Mouse (Mus musculus): ENCODE results near the gene Armc2. TPM values are rescaled to one million over a fixed set of nuclear protein-coding genes. Genes with fewer than 3 reads are reported as not detected.

Armc2 gene
- polyA plus RNA-seq (2016; fragmentation: Nextera tagmentation; extraction: Ambion mirVana) = 0.99 and 1.4 TPM in 2 replicates

DNA sequence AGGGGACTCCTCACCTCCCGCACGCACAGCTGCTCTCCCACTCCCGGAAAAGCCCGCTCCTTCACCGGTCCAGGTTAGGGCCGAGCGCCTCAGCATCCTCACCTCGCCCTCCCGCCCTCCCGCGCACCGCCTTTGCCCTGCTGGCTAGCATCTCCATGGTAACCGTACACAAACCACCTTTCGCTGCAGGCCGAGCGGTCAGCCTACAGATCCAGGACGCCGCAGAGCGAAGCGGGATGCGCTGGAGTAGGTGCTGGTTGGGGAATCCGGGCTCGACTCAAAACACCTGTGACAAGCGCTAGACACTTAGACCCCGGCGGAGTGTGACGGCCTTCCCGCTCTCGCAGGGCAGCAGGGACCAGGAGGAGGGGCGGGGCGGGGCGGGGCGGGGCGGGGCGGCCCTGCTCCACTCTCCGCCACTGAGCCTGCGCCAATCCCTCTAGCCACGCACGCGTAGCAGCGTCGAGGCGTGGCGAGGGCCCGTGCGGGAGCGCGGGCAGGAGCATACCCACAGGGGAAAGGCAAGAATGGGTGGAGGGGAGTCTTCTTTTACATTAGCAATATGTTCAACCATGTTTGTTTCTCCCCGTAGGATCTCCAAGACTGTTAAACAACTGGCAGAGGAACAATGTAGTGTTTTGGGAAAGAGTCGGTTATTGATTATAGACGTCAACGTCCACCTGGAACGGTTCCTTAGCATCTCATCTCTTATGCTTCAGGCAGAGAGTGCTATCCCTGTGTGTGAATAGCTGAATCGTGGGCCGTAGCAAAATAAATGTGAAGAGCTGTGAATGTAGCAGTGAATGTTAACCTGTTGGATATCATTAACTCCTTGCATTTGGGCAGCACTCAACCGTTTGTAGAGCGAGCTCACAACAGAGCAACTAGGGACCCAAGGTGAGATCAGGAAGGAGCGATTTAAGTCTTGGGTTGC, at the start of gene Armc2:
TSS of gene Armc2 (minus strand) at position 427 of the 934 bp plus-strand sequence.
- Histone ChIP-seq H3K4me1 (peaks cover 10% of the 10 kb centered on the region; the same call in 1 of the 2 replicates), H3K36me3 (no peaks in the 10 kb centered on the region), H3K4me3 (peak within 1 kb of the TSS; percentile 73), H3K27me3 (ENCODE audit: insufficient read depth, poor library complexity, severe bottlenecking) (peaks cover 69% of the 10 kb centered on the region), H3K9me3 (no peaks in the 10 kb centered on the region), H3K27ac (peak within 1 kb of the TSS; percentile 77)
- peak; percentile 89 for DNase-seq (ENCODE audit: low spot score)
- 3% methylated on average over 58 of the region's 58 CpGs for WGBS

DNA sequence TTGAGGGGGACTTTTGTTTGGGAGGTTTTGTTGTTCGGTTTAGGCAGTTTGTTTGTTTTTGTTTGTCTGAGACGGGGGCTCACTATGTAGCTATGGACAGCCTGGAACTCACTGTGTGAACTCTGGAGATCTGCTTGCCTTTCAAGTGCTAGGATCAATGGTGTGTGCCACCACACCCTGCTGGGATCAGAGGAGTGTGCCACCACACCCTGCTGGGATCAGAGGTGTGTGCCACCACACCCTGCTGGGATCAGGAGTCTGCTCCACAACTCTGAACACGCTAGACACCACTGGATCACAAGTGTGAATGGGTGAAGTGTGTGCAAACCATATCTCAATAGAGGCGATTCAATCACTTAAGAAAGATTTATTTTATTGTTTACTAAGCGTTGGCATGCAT, 46.2 kb upstream of the Armc2 start:
- no peak for DNase-seq (ENCODE audit: low spot score)
- peaks cover 1% of the 10 kb centered on the region; the same call in 1 of the 2 replicates for H3K27me3 ChIP-seq (ENCODE audit: insufficient read depth, poor library complexity, severe bottlenecking)
- H3K36me3 ChIP-seq = no peaks in the 10 kb centered on the region
- H3K9me3 ChIP-seq = no peaks in the 10 kb centered on the region
- no peaks in the 10 kb centered on the region for H3K4me1 ChIP-seq
- 59% methylated on average over 5 of the region's 5 CpGs for WGBS
- no peak overlapping the region for H3K4me3 ChIP-seq
- H3K27ac ChIP-seq = no peak overlapping the region

DNA sequence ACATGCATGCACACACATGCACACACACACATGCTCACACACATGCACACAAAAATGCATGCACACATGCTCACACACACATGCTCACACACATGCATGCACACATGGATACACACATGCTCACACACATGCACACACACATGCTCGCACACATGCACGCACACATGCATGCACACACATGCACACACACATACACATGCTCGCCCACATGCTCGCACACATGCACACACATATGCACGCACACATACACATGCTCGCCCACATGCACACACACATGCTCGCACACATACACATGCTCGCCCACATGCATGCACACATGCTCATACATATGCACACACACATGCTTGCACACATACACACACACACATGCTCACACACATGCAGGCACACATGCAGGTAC, 41.3 kb upstream of the Armc2 start:
- peaks cover 9% of the 10 kb centered on the region for H3K27me3 ChIP-seq (ENCODE audit: insufficient read depth, poor library complexity, severe bottlenecking)
- no peak overlapping the region for H3K4me3 ChIP-seq
- no peak for DNase-seq (ENCODE audit: low spot score)
- 92% methylated on average over 8 of the region's 8 CpGs for WGBS
- no peaks in the 10 kb centered on the region for H3K9me3 ChIP-seq
- no peak overlapping the region for H3K27ac ChIP-seq
- H3K36me3 ChIP-seq = no peaks in the 10 kb centered on the region
- peaks cover 21% of the 10 kb centered on the region for H3K4me1 ChIP-seq

DNA sequence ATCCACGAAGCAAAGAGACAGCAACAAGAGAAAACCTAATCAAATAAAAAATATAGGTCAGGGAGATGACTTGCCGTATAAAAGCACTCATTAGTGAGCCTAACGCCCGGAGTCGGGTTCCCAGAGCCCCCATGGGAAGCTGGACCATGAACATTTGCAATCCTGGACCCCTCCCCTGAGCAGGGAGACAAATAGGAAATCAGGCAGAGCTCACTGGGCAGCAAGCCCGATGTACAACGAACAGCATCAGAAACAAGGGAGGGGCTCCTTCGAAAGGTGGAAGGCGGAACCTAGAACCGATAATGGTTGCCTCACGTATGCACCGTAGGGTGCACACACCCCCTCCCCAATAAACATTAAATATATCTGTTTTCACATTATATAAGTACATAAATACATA, 39.5 kb upstream of the Armc2 start:
- 72% methylated on average over 12 of the region's 12 CpGs for WGBS
- peak overlapping the region; percentile 40; the same call in 1 of the 2 replicates for H3K4me3 ChIP-seq
- H3K4me1 ChIP-seq = peaks cover 21% of the 10 kb centered on the region
- peaks cover 9% of the 10 kb centered on the region for H3K27me3 ChIP-seq (ENCODE audit: insufficient read depth, poor library complexity, severe bottlenecking)
- DNase-seq (ENCODE audit: low spot score) = no peak
- H3K9me3 ChIP-seq = no peaks in the 10 kb centered on the region
- peak overlapping the region; percentile 59 for H3K27ac ChIP-seq
- H3K36me3 ChIP-seq = no peaks in the 10 kb centered on the region

DNA sequence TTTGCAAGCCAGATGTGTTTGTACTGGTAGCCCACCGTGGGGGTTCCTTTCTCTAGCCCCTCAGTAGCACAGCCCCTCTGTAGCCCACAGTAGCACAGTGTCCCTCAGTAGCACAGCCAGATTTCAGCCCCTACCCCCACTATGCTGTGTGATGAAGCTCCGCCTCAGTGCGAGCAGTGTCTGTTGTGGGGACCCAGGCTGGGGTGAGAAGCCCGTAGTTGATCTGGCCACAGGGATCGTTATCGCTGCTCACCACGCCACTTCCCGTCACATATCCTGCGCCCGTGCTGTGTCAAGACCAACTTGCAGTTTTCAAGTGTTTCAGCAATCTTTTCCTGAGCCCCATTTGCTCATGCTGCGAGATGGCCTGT, 39.0 kb upstream of the Armc2 start:
- peaks cover 9% of the 10 kb centered on the region for H3K27me3 ChIP-seq (ENCODE audit: insufficient read depth, poor library complexity, severe bottlenecking)
- H3K4me1 ChIP-seq = peaks cover 21% of the 10 kb centered on the region
- H3K27ac ChIP-seq = peak overlapping the region; percentile 59
- DNase-seq (ENCODE audit: low spot score) = no peak
- whole genome bisulfite sequencing = 20% methylated on average over 11 of the region's 11 CpGs
- H3K9me3 ChIP-seq = no peaks in the 10 kb centered on the region
- no peaks in the 10 kb centered on the region for H3K36me3 ChIP-seq
- H3K4me3 ChIP-seq = peak overlapping the region; percentile 40

DNA sequence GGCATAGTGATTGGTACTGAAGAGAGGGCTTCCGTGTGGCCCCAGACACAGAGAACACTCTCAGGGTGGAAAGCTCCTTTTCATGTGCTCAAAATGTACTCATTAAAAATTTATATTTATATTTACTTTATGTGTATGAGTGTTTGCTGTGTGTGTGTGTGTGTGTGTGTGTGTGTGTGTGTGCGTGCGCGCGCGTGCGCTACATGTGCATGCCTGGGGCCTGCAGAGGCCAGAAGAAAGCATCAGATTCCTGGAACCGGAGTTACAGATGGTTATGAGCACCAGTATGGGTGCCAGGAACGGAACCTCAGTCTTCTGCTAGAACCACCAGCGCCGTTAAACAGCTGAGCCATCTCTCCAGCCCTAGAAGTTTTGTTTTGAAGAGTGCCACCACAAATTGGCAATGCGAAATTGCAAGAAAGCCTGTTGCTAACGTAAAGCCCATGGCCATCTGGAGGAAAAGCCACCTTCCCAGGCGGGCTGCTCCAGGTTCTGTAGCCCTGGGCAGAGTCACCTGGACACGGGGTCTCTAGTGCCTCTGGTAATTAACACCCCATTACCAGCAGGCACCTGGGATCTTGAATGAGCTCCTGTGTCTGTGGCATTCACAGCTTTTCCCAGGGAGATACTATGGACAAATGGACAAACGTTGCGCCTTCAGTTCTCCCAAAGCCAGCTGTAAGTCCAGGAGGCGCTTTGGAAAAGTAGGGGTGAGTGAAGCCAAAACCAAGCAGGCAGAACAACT, 38.4 kb upstream of the Armc2 start:
- Histone ChIP-seq H3K27ac (peak overlapping the region; percentile 59), H3K9me3 (no peaks in the 10 kb centered on the region), H3K36me3 (no peaks in the 10 kb centered on the region), H3K4me1 (peaks cover 21% of the 10 kb centered on the region), H3K4me3 (peak overlapping the region; percentile 40), H3K27me3 (ENCODE audit: insufficient read depth, poor library complexity, severe bottlenecking) (peaks cover 9% of the 10 kb centered on the region)
- 77% methylated on average over 18 of the region's 18 CpGs for WGBS
- DNase-seq (ENCODE audit: low spot score) = no peak

DNA sequence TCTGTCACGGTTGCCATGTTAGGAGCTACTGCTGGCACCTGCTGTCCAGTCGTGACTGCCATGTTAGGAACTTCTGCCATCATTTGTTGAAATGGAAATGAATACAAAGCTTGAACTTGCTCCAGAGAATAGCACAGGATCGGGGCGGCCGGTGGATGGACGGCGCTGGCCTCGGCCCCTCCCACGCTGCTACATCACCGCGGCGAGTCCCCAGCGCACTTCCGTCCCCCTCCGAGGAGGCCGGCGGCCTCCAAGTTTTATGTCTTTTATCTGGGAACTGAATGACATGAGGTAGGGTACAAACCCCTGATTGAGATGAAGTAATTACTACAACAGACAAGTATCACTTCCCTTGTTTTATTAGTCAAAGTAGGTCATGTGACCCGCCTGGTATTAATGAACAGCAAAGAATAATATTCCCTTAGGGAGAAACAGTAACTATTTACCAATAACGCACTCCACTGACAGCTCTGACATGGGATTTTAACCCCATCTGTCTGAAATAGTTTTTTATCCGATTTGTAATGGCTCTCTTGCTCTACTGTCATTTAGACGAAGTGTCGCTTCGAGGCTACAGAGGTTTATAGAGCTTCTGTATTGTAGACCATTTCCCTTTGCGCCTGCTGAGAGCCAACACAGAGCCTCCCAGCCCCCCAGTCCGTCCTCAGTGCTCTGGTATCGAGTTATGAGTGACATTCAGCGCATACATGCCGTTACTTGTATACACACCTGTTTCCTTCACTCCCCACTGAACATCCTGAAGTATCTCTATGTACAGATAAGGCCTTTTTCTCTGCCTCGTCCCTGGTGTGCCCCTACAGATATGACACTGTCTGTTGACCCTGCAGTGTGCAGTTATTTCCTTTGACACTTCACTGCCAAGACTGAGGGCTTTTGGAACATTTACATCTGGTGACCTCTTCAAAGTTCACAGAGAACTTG, 37.3 kb upstream of the Armc2 start:
- peaks cover 28% of the 10 kb centered on the region for H3K4me1 ChIP-seq
- H3K9me3 ChIP-seq = no peaks in the 10 kb centered on the region
- WGBS = 55% methylated on average over 29 of the region's 29 CpGs
- H3K36me3 ChIP-seq = no peaks in the 10 kb centered on the region
- H3K27me3 ChIP-seq (ENCODE audit: insufficient read depth, poor library complexity, severe bottlenecking) = peaks cover 9% of the 10 kb centered on the region
- no peak overlapping the region for H3K27ac ChIP-seq
- DNase-seq (ENCODE audit: low spot score) = no peak
- H3K4me3 ChIP-seq = no peak overlapping the region

DNA sequence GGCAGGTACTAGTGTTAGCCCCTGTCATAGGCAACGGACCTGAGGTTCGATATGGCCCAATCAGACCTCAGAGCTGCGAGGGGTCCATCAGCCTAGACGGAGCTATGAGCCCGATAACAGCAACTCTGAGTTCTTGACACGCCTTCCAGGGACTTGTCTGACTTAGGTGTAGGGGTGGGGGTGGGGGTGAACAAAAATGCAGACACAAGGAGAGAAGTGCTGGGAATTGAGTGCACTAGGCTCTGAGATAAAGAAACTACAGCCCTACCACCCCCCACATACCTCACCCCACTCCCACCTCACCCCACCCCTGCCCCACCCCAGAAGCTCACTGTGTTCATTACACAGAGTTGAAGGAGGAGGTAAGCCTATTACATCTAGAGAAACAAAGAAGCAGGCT, 32.8 kb upstream of the Armc2 start:
- no peaks in the 10 kb centered on the region for H3K36me3 ChIP-seq
- H3K4me3 ChIP-seq = no peak overlapping the region
- H3K27ac ChIP-seq = no peak overlapping the region
- peaks cover 11% of the 10 kb centered on the region; the same call in 1 of the 2 replicates for H3K4me1 ChIP-seq
- WGBS = 68% methylated on average over 6 of the region's 6 CpGs
- no peaks in the 10 kb centered on the region for H3K9me3 ChIP-seq
- H3K27me3 ChIP-seq (ENCODE audit: insufficient read depth, poor library complexity, severe bottlenecking) = 0 out of 2 replicates have a peak, but pooled peaks cover 11% of the 10 kb centered on the region
- DNase-seq (ENCODE audit: low spot score) = no peak

DNA sequence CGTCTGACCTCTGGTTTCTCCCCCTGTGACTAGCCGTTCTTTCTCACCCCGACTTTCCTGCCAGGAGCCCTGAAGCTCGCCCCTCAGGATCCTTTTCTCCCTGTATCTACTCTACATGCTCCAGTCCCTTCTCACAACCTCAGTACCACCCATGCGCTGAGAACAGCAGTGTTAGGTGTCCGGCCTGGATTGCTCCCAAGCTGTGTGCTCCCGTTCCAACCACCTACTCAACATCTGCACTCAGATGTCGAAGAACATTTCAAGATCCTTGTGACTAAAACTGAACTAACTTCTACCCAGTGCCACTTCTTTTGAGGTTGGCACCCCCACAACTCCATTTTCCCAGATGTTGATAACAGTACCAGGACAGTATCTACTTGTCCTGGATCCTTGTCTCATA, 30.4 kb upstream of the Armc2 start:
- Histone ChIP-seq H3K27me3 (ENCODE audit: insufficient read depth, poor library complexity, severe bottlenecking) (0 out of 2 replicates have a peak, but pooled peaks cover 11% of the 10 kb centered on the region), H3K9me3 (no peaks in the 10 kb centered on the region), H3K36me3 (no peaks in the 10 kb centered on the region), H3K4me3 (no peak overlapping the region), H3K4me1 (0 out of 2 replicates have a peak, but pooled peaks cover 7% of the 10 kb centered on the region), H3K27ac (no peak overlapping the region)
- WGBS = 86% methylated on average over 8 of the region's 8 CpGs
- no peak for DNase-seq (ENCODE audit: low spot score)

DNA sequence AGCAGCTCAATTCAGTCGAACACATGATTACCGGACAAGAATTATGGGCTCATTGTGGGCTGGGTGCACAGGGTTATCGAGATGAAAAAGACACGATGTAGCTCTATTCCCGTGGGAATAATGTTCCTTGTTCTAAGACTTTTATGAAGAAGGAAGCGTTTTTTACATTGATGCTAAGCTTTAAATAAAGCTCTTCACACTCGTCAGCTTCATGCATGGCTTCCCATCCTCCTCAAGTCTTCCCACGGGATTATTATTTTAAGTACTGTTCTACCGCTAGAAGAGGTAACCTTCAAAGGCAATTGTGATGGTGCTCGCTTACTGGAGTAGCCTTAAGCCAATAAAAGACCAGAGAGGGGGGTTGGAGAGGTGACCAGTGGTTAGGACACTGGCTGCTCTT, 26.3 kb upstream of the Armc2 start:
- DNase-seq (ENCODE audit: low spot score) = no peak
- H3K27ac ChIP-seq = no peak overlapping the region
- H3K27me3 ChIP-seq (ENCODE audit: insufficient read depth, poor library complexity, severe bottlenecking) = 0 out of 2 replicates have a peak, but pooled peaks cover 11% of the 10 kb centered on the region
- H3K4me1 ChIP-seq = peaks cover 16% of the 10 kb centered on the region
- no peaks in the 10 kb centered on the region for H3K36me3 ChIP-seq
- no peak overlapping the region for H3K4me3 ChIP-seq
- 83% methylated on average over 10 of the region's 10 CpGs for WGBS
- H3K9me3 ChIP-seq = no peaks in the 10 kb centered on the region

DNA sequence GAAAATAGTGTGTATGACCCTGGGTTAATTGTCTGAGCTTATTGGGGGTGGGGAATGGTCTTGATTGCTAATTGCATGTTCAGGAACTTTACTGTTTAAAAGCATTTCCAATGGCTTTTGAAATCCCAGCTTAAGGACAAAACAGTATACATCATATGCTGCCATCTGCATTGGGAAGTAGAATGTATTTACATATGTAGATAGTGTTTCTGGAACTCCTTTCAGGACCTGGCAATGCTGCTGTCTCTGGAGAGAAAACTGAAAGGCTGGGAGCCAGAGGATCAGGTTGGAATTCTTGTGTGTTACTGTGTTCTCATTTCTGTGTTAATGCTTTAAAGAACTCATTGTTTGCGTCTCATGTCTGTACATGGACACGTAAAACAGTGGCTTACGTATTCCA, 25.1 kb upstream of the Armc2 start:
- 92% methylated on average over 3 of the region's 3 CpGs for WGBS
- Histone ChIP-seq H3K36me3 (no peaks in the 10 kb centered on the region), H3K9me3 (no peaks in the 10 kb centered on the region), H3K4me1 (peaks cover 21% of the 10 kb centered on the region), H3K27me3 (ENCODE audit: insufficient read depth, poor library complexity, severe bottlenecking) (0 out of 2 replicates have a peak, but pooled peaks cover 9% of the 10 kb centered on the region), H3K27ac (no peak overlapping the region), H3K4me3 (no peak overlapping the region)
- DNase-seq (ENCODE audit: low spot score) = no peak

DNA sequence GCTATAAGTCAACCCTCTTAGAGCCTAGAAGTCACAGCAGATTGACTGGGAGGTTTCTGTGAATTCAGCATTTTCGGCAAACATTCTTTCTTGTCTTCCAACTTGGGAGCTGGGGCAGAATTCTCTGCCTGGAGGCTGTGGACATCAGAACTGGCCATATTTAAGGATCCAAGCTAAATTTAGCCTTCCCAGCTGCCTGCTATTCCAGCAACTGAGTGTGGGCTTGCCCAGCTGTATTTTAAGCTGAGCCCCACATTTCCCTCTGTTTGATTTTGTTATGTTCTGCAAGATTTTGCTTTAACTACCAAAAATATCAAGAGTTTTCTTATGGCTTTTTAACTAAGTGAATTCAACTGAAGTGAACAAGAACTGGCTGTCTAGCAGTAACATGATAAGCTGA, 24.6 kb upstream of the Armc2 start:
- 0 out of 2 replicates have a peak, but pooled peaks cover 8% of the 10 kb centered on the region for H3K27me3 ChIP-seq (ENCODE audit: insufficient read depth, poor library complexity, severe bottlenecking)
- WGBS = 56% methylated on average over 1 of the region's 1 CpGs

More for the DNA sequence above, 24.6 kb upstream of the Armc2 start:
- DNase-seq (ENCODE audit: low spot score) = no peak
- Histone ChIP-seq H3K4me1 (peaks cover 22% of the 10 kb centered on the region), H3K27ac (0 out of 2 replicates have a peak overlapping the region, but pooled peaks have one; percentile 42), H3K9me3 (no peaks in the 10 kb centered on the region), H3K36me3 (no peaks in the 10 kb centered on the region), H3K4me3 (no peak overlapping the region)

Data from heart, embryonic 10.5 days (tissue).